Mouse (Mus musculus) hindbrain, postnatal 0 days (tissue): ENCODE measurements around the gene Mphosph9. TPM values are rescaled to one million over a fixed set of nuclear protein-coding genes. Genes with fewer than 3 reads are reported as not detected.

ENCODE experiments used
- ATAC-seq: fragments of 200-750 bp; cut with Nextera tagmentation; 2 replicates; pipeline ENCODE4 v1.8.0; 2017; ENCODE audit warnings: mild to moderate bottlenecking, moderate TSS enrichment, moderate library complexity
- DNase-seq: peaks from one replicate; pipeline ENCODE4 v3.0.0-alpha.2; 2015; ENCODE audit warnings: low spot score
- H3K27ac ChIP-seq: fragments of 300-500 bp; sonication (generic); 2 replicates; pipeline ENCODE4 v1.5.1; 2014; ENCODE audit warnings: mild to moderate bottlenecking
- H3K27me3 ChIP-seq: fragments of 300-500 bp; sonication (generic); 2 replicates; pipeline ENCODE4 v1.6.1; 2014; ENCODE audit warnings: low read length, mixed read lengths; ENCODE audit not compliant: insufficient read depth
- H3K36me3 ChIP-seq: fragments of 300-500 bp; sonication (generic); 2 replicates; pipeline ENCODE4 v1.6.1; 2014; ENCODE audit warnings: low read length, mixed read lengths; ENCODE audit not compliant: insufficient read depth
- H3K4me1 ChIP-seq: fragments of 300-500 bp; sonication (generic); 2 replicates; pipeline ENCODE4 v1.6.1; 2014; ENCODE audit warnings: antibody characterized with exemption, low read length, mixed read lengths; ENCODE audit not compliant: insufficient read depth
- H3K4me2 ChIP-seq: fragments of 300-500 bp; sonication (generic); 2 replicates; pipeline ENCODE4 v1.6.1; 2014; ENCODE audit warnings: low read depth, mild to moderate bottlenecking, low read length, moderate library complexity, mixed read lengths
- H3K4me3 ChIP-seq: fragments of 300-500 bp; sonication (generic); 2 replicates; pipeline ENCODE4 v1.5.1; 2014; ENCODE audit warnings: low read length
- H3K9ac ChIP-seq: fragments of 300-500 bp; sonication (generic); replicated peaks from 2 replicates; pipeline ENCODE4 v1.6.1; 2014; ENCODE audit warnings: mild to moderate bottlenecking, low read length, moderate library complexity, mixed read lengths
- H3K9me3 ChIP-seq: fragments of 300-500 bp; sonication (generic); 2 replicates; pipeline ENCODE4 v1.6.1; 2016; ENCODE audit warnings: low read length, mixed read lengths
- CTCF ChIP-seq: IDR thresholded peaks from 2 replicates; pipeline ENCODE4 v1.5.1; 2016; ENCODE audit warnings: antibody characterized with exemption, control low read depth, low read depth
- WGBS: fragments of 180-500 bp; shearing (Covaris S2); extraction: QIAGEN DNeasy Blood & Tissue Kit; methylation state at CpG from one replicate; pipeline ENCODE4 v1.1.7; 2014; 5-methylcytosine and 5-hydroxymethylcytosine counted together
- polyA plus RNA-seq: library from polyadenylated mRNA; unstranded; fragments of >200 nt; fragmentation: Nextera tagmentation; extraction: Ambion mirVana; gene quantifications from 2 replicates; pipeline ENCODE4 v1.2.1, GENCODE M21; 2015
- total RNA-seq: library from RNA; depleted of rRNA; stranded (reverse); fragments of >200 nt; gene quantifications from 2 replicates; pipeline ENCODE4 v1.2.3, GENCODE M21; 2014; rRNA removed

The Mphosph9 gene
- 13.4 and 20.7 TPM in 2 replicates for total RNA-seq
- polyA plus RNA-seq: 9.2 and 11.1 TPM in 2 replicates

GRCm38 (mm10) chr5:124327510-124328364 lies at the start of gene Mphosph9, which contains the start of gene 2810006K23Rik:
TSS of gene Mphosph9 (minus strand) at chr5:124327972.
TSS of gene 2810006K23Rik (plus strand) at chr5:124328089.
- Histone ChIP-seq H3K4me1 (0 out of 2 replicates have a peak, but pooled peaks cover 4% of the 10 kb centered on the region), H3K27ac (peak within 1 kb of the TSS; percentile 98), H3K4me2 (peak within 1 kb of the TSS; percentile 77), H3K36me3 (no peaks in the 10 kb centered on the region), H3K9ac (peak within 1 kb of the TSS; percentile 76), H3K4me3 (peak within 1 kb of the TSS; percentile 73), H3K9me3 (no peaks in the 10 kb centered on the region), H3K27me3 (no peaks in the 10 kb centered on the region)
- peak; percentile 9; the same call in 1 of the 2 replicates for TF ChIP-seq CTCF
- peak; percentile 99 for ATAC-seq
- WGBS: under 1% methylated on average over 69 of the region's 72 CpGs
- DNase-seq: peak; percentile 100

GRCm38 (mm10) chr5:124377149-124377548 lies 49.4 kb upstream of the Mphosph9 start:
- Histone ChIP-seq H3K27me3 (no peaks in the 10 kb centered on the region), H3K36me3 (peaks cover 62% of the 10 kb centered on the region), H3K4me2 (no peak overlapping the region), H3K4me3 (no peak overlapping the region), H3K4me1 (no peaks in the 10 kb centered on the region), H3K27ac (no peak overlapping the region), H3K9me3 (no peaks in the 10 kb centered on the region), H3K9ac (no peak overlapping the region)
- no peak for TF ChIP-seq CTCF
- ATAC-seq (no peak), DNase-seq (no peak)
- 86% methylated on average over 4 of the region's 4 CpGs for WGBS

- no peaks in the 10 kb centered on the region for H3K27me3 ChIP-seq
- no peak for ATAC-seq
- no peak for DNase-seq
- WGBS: 89% methylated on average over 1 of the region's 1 CpGs
- peaks cover 63% of the 10 kb centered on the region for H3K36me3 ChIP-seq
- H3K9me3 ChIP-seq: no peaks in the 10 kb centered on the region
- H3K9ac ChIP-seq: no peak overlapping the region
- TF ChIP-seq CTCF: no peak
- no peaks in the 10 kb centered on the region for H3K4me1 ChIP-seq
- H3K27ac ChIP-seq: no peak overlapping the region
- no peak overlapping the region for H3K4me3 ChIP-seq
- no peak overlapping the region for H3K4me2 ChIP-seq
Measured at GRCm38 (mm10) chr5:124376401-124376800, 48.6 kb upstream of the Mphosph9 start.

- DNase-seq (no peak), ATAC-seq (no peak)
- peaks cover 62% of the 10 kb centered on the region for H3K36me3 ChIP-seq
- no peaks in the 10 kb centered on the region for H3K4me1 ChIP-seq
- WGBS: 95% methylated on average over 7 of the region's 7 CpGs
- no peak overlapping the region for H3K27ac ChIP-seq
- H3K4me2 ChIP-seq: no peak overlapping the region
- H3K4me3 ChIP-seq: no peak overlapping the region
- no peaks in the 10 kb centered on the region for H3K27me3 ChIP-seq
- TF ChIP-seq CTCF: no peak
- no peaks in the 10 kb centered on the region for H3K9me3 ChIP-seq
- no peak overlapping the region for H3K9ac ChIP-seq
Measured at GRCm38 (mm10) chr5:124374298-124374697, 46.5 kb upstream of the Mphosph9 start.

- Histone ChIP-seq H3K9ac (no peak overlapping the region), H3K4me2 (no peak overlapping the region), H3K4me3 (no peak overlapping the region), H3K9me3 (no peaks in the 10 kb centered on the region), H3K27me3 (no peaks in the 10 kb centered on the region), H3K36me3 (peaks cover 27% of the 10 kb centered on the region), H3K27ac (no peak overlapping the region), H3K4me1 (no peaks in the 10 kb centered on the region)
- no peak for TF ChIP-seq CTCF
- no peak for ATAC-seq
- no peak for DNase-seq
- 71% methylated on average over 3 of the region's 3 CpGs for WGBS
Measured at GRCm38 (mm10) chr5:124366721-124367120, 38.9 kb upstream of the Mphosph9 start.

GRCm38 (mm10) chr5:124365754-124366153 lies 38.0 kb upstream of the Mphosph9 start:
- WGBS: 85% methylated on average over 2 of the region's 2 CpGs
- Histone ChIP-seq H3K27ac (no peak overlapping the region), H3K4me3 (no peak overlapping the region), H3K9me3 (no peaks in the 10 kb centered on the region), H3K9ac (no peak overlapping the region), H3K27me3 (no peaks in the 10 kb centered on the region), H3K36me3 (peaks cover 20% of the 10 kb centered on the region; the same call in 1 of the 2 replicates), H3K4me1 (no peaks in the 10 kb centered on the region), H3K4me2 (no peak overlapping the region)
- no peak for ATAC-seq
- DNase-seq: no peak
- no peak for TF ChIP-seq CTCF
